Mouse (Mus musculus) liver, postnatal 0 days (tissue): ENCODE data around the gene Vamp2. TPM values are rescaled to one million over a fixed set of nuclear protein-coding genes. Genes with fewer than 3 reads are reported as not detected.

ENCODE experiments used
- ATAC-seq: fragments of 200-750 bp; cut with Nextera tagmentation; 2 replicates; pipeline ENCODE4 v1.8.0; 2017; ENCODE audit warnings: mild to moderate bottlenecking, moderate library complexity
- DNase-seq: peaks from one replicate; pipeline ENCODE4 v3.0.0-alpha.2; 2016
- H3K27ac ChIP-seq: fragments of 300-500 bp; sonication (generic); 2 replicates; pipeline ENCODE4 v1.5.1; 2014; ENCODE audit warnings: antibody characterized with exemption, moderate library complexity, mild to moderate bottlenecking, low read depth
- H3K27me3 ChIP-seq: fragments of 300-500 bp; sonication (generic); 2 replicates; pipeline ENCODE4 v1.6.1; 2014; ENCODE audit warnings: low read length, control low read depth, mixed read lengths; ENCODE audit not compliant: insufficient read depth
- H3K36me3 ChIP-seq: fragments of 300-500 bp; sonication (generic); replicated peaks from 2 replicates; pipeline ENCODE4 v1.6.1; 2014; ENCODE audit warnings: mild to moderate bottlenecking, control low read depth, low read length, moderate library complexity, mixed read lengths; ENCODE audit not compliant: insufficient read depth
- H3K4me1 ChIP-seq: fragments of 300-500 bp; sonication (generic); 2 replicates; pipeline ENCODE4 v1.6.1; 2014; ENCODE audit warnings: antibody characterized with exemption, mild to moderate bottlenecking, control low read depth; ENCODE audit not compliant: insufficient read depth
- H3K4me2 ChIP-seq: fragments of 300-500 bp; sonication (generic); 2 replicates; pipeline ENCODE4 v1.6.1; 2014; ENCODE audit warnings: low read depth, mild to moderate bottlenecking, low read length, moderate library complexity, mixed read lengths
- H3K4me3 ChIP-seq: fragments of 300-500 bp; sonication (generic); 2 replicates; pipeline ENCODE4 v1.5.1; 2014; ENCODE audit warnings: low read depth, low read length
- H3K9ac ChIP-seq: fragments of 300-500 bp; sonication (generic); replicated peaks from 2 replicates; pipeline ENCODE4 v1.6.1; 2014; ENCODE audit warnings: mild to moderate bottlenecking, moderate library complexity
- H3K9me3 ChIP-seq: fragments of 300-500 bp; sonication (generic); 2 replicates; pipeline ENCODE4 v1.6.1; 2016; ENCODE audit warnings: mild to moderate bottlenecking, control low read depth, low read length, mixed read lengths
- CTCF ChIP-seq: sonication (generic); IDR thresholded peaks from 2 replicates; pipeline ENCODE4 v1.5.1; 2016; ENCODE audit warnings: antibody characterized with exemption, low read depth
- EP300 ChIP-seq: IDR thresholded peaks from 2 replicates; pipeline ENCODE4 v1.6.1; 2016; ENCODE audit warnings: antibody characterized with exemption, low read depth, mild to moderate bottlenecking
- WGBS: fragments of 180-500 bp; shearing (Covaris S2); extraction: QIAGEN DNeasy Blood & Tissue Kit; methylation state at CpG from one replicate; pipeline ENCODE4 v1.1.7; 2014; ENCODE audit not compliant: insufficient replicate concordance; 5-methylcytosine and 5-hydroxymethylcytosine counted together
- polyA plus RNA-seq: library from polyadenylated mRNA; unstranded; fragments of >200 nt; fragmentation: Nextera tagmentation; extraction: Ambion mirVana; gene quantifications from 2 replicates; pipeline ENCODE4 v1.2.1, GENCODE M21; 2015

Vamp2 gene
- polyA plus RNA-seq, 1 experiment from 2014 or later: 14.2 TPM

DNA sequence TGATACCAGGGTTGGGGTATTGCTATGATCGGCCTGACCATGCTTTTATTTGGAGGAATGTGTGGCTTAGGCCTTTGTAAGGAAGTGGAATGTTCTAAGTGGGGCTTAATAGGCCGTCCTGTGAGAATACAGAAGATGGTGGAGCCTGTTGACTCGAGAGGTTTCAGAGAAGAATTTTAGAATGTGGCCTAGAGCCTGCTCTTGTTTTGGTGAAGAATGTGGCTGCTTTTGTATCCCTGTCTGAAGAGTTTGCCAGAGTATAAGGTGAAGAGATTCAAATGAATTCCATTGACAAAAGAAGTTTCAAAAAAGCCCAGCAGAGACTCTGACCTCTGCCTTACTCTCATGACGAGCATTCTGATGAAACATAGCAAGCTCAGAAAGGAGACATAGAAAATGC lies 36.5 kb upstream of the Vamp2 start:
- no peak overlapping the region for H3K9ac ChIP-seq
- no peak overlapping the region for H3K4me3 ChIP-seq
- peaks cover 10% of the 10 kb centered on the region for H3K4me1 ChIP-seq
- H3K9me3 ChIP-seq: no peaks in the 10 kb centered on the region
- H3K27ac ChIP-seq: no peak overlapping the region
- TF ChIP-seq CTCF (no peak), EP300 (no peak)
- 85% methylated on average over 4 of the region's 4 CpGs for WGBS
- H3K4me2 ChIP-seq: no peak overlapping the region
- ATAC-seq (no peak), DNase-seq (no peak)
- H3K27me3 ChIP-seq: no peaks in the 10 kb centered on the region
- peaks cover 39% of the 10 kb centered on the region for H3K36me3 ChIP-seq

- H3K27me3 ChIP-seq: no peaks in the 10 kb centered on the region
- no peak overlapping the region for H3K9ac ChIP-seq
- no peak overlapping the region for H3K27ac ChIP-seq
- no peak for ATAC-seq
- peaks cover 33% of the 10 kb centered on the region for H3K36me3 ChIP-seq
- TF ChIP-seq EP300 (no peak), CTCF (no peak)
- no peak overlapping the region for H3K4me3 ChIP-seq
- H3K4me1 ChIP-seq: peaks cover 5% of the 10 kb centered on the region; the same call in 1 of the 2 replicates
- no peak overlapping the region for H3K4me2 ChIP-seq
- H3K9me3 ChIP-seq: no peaks in the 10 kb centered on the region
- no peak for DNase-seq
- WGBS: 90% methylated on average over 2 of the region's 2 CpGs
These were observed 35.4 kb upstream of the Vamp2 start for GRCm38 (mm10) chr11:69052824-69053421.

DNA sequence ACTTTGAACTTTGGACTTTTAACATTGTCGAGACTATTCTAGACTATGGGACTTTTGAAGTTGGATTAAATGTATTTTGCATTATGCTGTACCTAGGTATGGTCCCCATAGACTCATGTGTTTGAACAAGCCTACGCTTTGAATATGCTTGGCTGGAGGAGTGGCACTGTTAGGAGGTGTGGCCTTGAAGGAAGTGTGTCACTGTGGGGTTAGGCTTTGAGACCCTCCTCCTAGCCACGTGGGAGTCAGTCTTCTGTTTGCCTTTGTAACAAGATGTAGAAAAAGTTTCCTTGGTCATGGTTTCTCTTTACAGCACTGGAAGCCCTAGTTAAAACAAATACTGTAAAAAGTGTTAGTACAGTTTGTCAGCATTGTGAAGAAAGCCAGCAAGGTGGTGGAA lies 34.4 kb upstream of the Vamp2 start:
- ATAC-seq: no peak
- Histone ChIP-seq H3K9ac (no peak overlapping the region), H3K4me1 (peaks cover 2% of the 10 kb centered on the region; the same call in 1 of the 2 replicates), H3K27me3 (no peaks in the 10 kb centered on the region), H3K4me3 (no peak overlapping the region), H3K36me3 (peaks cover 24% of the 10 kb centered on the region), H3K27ac (no peak overlapping the region), H3K9me3 (no peaks in the 10 kb centered on the region), H3K4me2 (no peak overlapping the region)
- TF ChIP-seq CTCF (no peak), EP300 (no peak)
- DNase-seq: no peak
- WGBS: 57% methylated on average over 3 of the region's 3 CpGs

DNA sequence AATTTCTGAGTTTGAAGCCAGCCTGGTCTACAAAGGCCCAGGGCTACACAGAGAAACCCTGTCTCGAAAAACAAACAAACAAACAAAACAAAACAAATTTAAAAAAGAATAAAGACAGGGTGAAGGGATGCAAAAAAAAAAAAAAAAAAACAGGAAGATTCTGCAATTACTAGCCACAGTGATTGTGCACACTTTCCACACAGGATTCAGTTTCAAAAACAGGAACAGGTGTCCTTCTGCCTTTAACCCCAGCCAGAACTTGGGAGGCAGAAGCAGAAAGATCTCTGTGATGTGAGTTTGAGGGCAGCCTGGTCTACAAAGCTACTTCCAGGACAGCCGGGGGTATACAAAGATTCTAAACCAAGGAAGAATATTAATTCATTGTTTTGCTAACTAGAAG lies 30.0 kb upstream of the Vamp2 start:
- Histone ChIP-seq H3K9me3 (no peaks in the 10 kb centered on the region), H3K9ac (peak overlapping the region; percentile 72), H3K27me3 (no peaks in the 10 kb centered on the region), H3K36me3 (no peaks in the 10 kb centered on the region), H3K4me3 (peak overlapping the region; percentile 92), H3K4me1 (peaks cover 16% of the 10 kb centered on the region), H3K4me2 (peak overlapping the region; percentile 98), H3K27ac (peak overlapping the region; percentile 96)
- ATAC-seq (no peak), DNase-seq (no peak)
- WGBS: 65% methylated on average over 2 of the region's 2 CpGs
- TF ChIP-seq CTCF (no peak), EP300 (no peak)

GRCm38 (mm10) chr11:69058729-69059356 lies 29.4 kb upstream of the Vamp2 start:
- DNase-seq (no peak), ATAC-seq (peak; percentile 56)
- 1% methylated on average over 19 of the region's 19 CpGs for WGBS
- Histone ChIP-seq H3K4me3 (peak overlapping the region; percentile 92), H3K4me2 (peak overlapping the region; percentile 98), H3K4me1 (peaks cover 17% of the 10 kb centered on the region), H3K9ac (peak overlapping the region; percentile 72), H3K36me3 (no peaks in the 10 kb centered on the region), H3K9me3 (no peaks in the 10 kb centered on the region), H3K27ac (peak overlapping the region; percentile 96), H3K27me3 (no peaks in the 10 kb centered on the region)
- TF ChIP-seq CTCF (no peak), EP300 (no peak)

DNA sequence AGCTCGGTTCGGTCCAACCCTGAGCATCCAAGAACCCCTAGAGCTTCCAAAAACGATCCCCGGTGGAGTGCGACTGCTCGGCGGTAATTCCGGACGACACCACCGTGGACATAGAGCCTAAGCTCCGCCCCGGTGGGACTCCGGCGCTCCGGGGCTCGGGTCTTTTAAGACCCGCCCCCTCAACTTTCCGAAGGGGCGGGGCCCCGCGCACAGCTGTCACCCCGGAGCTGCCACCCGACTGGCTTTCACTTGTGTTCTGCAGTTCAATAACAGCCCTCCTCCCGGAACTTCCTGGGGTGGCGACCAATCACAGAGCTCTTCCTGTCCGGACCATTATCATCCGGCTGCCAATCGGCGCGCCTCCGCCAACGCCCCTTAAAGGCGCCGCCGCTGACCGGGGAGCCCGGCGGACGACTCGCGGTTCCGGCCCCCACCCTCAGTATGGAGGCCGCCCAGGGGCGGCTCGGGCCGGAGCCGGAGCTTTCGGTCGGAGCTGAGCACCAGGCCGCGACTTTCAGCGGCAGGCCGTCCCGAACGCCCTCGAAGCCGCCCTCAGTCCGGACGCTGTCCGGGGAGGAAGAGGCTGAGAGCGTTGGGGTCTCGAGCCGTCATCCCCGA lies 28.8 kb upstream of the Vamp2 start, which contains the start of gene Borcs6:
TSS of gene Borcs6 (plus strand) at position 361 of the 618 bp plus-strand sequence.
- 1% methylated on average over 64 of the region's 64 CpGs for WGBS
- Histone ChIP-seq H3K27me3 (no peaks in the 10 kb centered on the region), H3K4me1 (peaks cover 23% of the 10 kb centered on the region), H3K27ac (peak within 1 kb of the TSS; percentile 96), H3K4me3 (peak within 1 kb of the TSS; percentile 92), H3K4me2 (peak within 1 kb of the TSS; percentile 98), H3K9ac (peak within 1 kb of the TSS; percentile 89), H3K36me3 (no peaks in the 10 kb centered on the region), H3K9me3 (no peaks in the 10 kb centered on the region)
- ATAC-seq (peak; percentile 86), DNase-seq (peak; percentile 94)
- no peak for TF ChIP-seq CTCF
- no peak for TF ChIP-seq EP300
